Mouse (Mus musculus): ENCODE results near the gene Rhox2e. TPM values are rescaled to one million over a fixed set of nuclear protein-coding genes. Genes with fewer than 3 reads are reported as not detected.
"Not testable (repeated sequence)": the region's sequence is repeated elsewhere in the genome, so short reads cannot be mapped to it uniquely, and the experiment has no call there.

Gene Rhox2e
- not detected in 2 replicates for polyA plus RNA-seq (2014; fragmentation: Nextera tagmentation; extraction: Ambion mirVana)

DNA sequence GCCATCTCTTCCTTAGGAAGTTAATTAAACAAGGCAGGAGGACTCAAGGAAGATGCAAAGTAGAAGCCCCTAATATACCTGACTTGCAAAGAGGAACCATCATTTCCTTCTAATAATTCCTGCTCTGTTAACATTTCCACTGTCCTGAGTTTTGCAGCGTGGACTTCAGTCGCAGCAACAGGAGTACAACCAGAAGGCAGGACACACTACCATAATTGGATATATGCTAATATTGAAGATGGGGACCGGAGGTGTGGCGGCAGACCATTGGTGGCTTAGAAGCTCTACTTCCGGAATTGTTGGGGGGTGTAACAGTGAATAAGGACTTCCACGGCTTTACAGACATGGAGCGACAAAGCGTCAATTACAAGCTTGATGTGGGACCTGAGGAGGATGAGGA, at the start of gene Rhox2e:
Gene Rhox2e, plus strand, starts transcription at position 301 of the 400 bp plus-strand sequence.
- H3K4me2 ChIP-seq; H3K9me3 ChIP-seq (ENCODE audit: control insufficient read depth, low read length); ATAC-seq (ENCODE audit: low FRiP score); H3K4me3 ChIP-seq (ENCODE audit: low read depth, low read length); H3K27ac ChIP-seq (ENCODE audit: low read depth, low read length); H3K9ac ChIP-seq (ENCODE audit: low read length); H3K4me1 ChIP-seq (ENCODE audit: control insufficient read depth, insufficient read depth, low read length); DNase-seq (ENCODE audit: low spot score, missing footprints); H3K36me3 ChIP-seq (ENCODE audit: control insufficient read depth, insufficient read depth, low read length); H3K27me3 ChIP-seq (ENCODE audit: control insufficient read depth, insufficient read depth, low read length): not testable (repeated sequence)
- 90% methylated on average over 2 of the region's 8 CpGs for WGBS

DNA sequence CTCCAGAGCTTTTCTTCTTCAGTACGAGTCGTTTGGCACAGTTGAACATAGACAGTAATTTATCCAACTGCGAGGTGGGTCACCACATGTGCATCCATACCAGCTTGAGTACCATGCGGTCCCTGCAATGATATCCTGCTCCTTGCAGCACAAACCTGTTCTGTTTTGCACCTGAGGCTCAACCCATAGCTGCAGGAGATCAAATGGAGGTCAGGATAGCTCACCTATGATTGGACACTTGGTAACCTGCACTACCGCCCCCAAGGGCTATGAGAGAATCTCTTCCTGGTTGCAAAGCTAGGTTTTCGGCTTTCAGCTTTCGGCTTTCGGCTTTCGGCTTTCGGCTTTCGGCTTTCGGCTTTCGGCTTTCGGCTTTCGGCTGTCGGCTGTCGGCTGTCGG, 16.2 kb upstream of the Rhox2e start, which contains the start of gene Rhox4d:
Gene Rhox4d, plus strand, starts transcription at position 301 of the 400 bp plus-strand sequence.
- H3K9ac ChIP-seq (ENCODE audit: low read length); H3K4me1 ChIP-seq (ENCODE audit: control insufficient read depth, insufficient read depth, low read length); H3K4me3 ChIP-seq (ENCODE audit: low read depth, low read length); DNase-seq (ENCODE audit: low spot score, missing footprints); H3K4me2 ChIP-seq; H3K9me3 ChIP-seq (ENCODE audit: control insufficient read depth, low read length); H3K27me3 ChIP-seq (ENCODE audit: control insufficient read depth, insufficient read depth, low read length); H3K27ac ChIP-seq (ENCODE audit: low read depth, low read length); ATAC-seq (ENCODE audit: low FRiP score); H3K36me3 ChIP-seq (ENCODE audit: control insufficient read depth, insufficient read depth, low read length): not testable (repeated sequence)
- WGBS: 93% methylated on average over 16 of the region's 18 CpGs

DNA sequence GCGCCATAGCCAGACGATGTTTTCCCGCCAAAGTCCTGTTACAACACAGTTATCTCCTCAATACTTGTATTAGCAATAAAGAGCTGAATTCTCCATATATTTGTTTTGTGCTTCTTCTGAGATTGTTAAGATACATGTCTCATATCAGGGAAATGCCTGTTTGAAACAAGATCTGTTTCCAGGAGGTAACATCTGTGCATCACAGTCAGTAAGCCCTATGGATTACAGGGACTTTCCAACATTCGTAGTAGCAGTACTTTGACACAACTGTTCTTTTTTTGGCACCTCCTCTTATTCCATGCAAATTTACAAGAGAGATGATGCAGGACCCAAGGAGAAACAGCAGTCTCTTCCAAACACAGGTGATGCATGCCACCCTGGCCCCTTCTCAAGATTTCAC, 11.5 kb downstream of the Rhox2e start, which contains the start of gene Rhox3e:
Gene Rhox3e, plus strand, starts transcription at position 301 of the 400 bp plus-strand sequence.
- not testable (repeated sequence) for DNase-seq (ENCODE audit: low spot score, missing footprints); H3K4me1 ChIP-seq (ENCODE audit: control insufficient read depth, insufficient read depth, low read length); H3K9me3 ChIP-seq (ENCODE audit: control insufficient read depth, low read length); H3K9ac ChIP-seq (ENCODE audit: low read length); H3K4me3 ChIP-seq (ENCODE audit: low read depth, low read length); H3K27ac ChIP-seq (ENCODE audit: low read depth, low read length); H3K27me3 ChIP-seq (ENCODE audit: control insufficient read depth, insufficient read depth, low read length); ATAC-seq (ENCODE audit: low FRiP score); H3K36me3 ChIP-seq (ENCODE audit: control insufficient read depth, insufficient read depth, low read length); H3K4me2 ChIP-seq
- WGBS: no CpG with 5 or more reads among the region's 4 CpGs

DNA sequence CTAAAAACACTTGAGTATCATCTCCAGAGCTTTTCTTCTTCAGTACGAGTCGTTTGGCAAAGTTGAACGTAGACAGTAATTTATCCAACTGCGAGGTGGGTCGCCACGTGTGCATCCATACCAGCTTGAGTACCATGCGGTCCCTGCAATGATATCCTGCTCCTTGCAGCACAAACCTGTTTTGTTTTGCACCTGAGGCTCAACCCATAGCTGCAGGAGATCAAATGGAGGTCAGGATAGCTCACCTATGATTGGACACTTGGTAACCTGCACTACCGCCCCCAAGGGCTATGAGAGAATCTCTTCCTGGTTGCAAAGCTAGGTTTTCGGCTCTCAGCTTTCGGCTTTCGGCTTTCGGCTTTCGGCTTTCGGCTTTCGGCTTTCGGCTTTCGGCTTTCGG, 26.9 kb downstream of the Rhox2e start, which contains the start of gene Rhox4e:
Gene Rhox4e, plus strand, starts transcription at position 301 of the 400 bp plus-strand sequence.
- not testable (repeated sequence) for H3K36me3 ChIP-seq (ENCODE audit: control insufficient read depth, insufficient read depth, low read length); DNase-seq (ENCODE audit: low spot score, missing footprints); H3K9me3 ChIP-seq (ENCODE audit: control insufficient read depth, low read length); H3K27me3 ChIP-seq (ENCODE audit: control insufficient read depth, insufficient read depth, low read length); H3K9ac ChIP-seq (ENCODE audit: low read length); H3K4me1 ChIP-seq (ENCODE audit: control insufficient read depth, insufficient read depth, low read length); ATAC-seq (ENCODE audit: low FRiP score); H3K4me3 ChIP-seq (ENCODE audit: low read depth, low read length); H3K4me2 ChIP-seq; H3K27ac ChIP-seq (ENCODE audit: low read depth, low read length)
- 92% methylated on average over 10 of the region's 18 CpGs for WGBS

DNA sequence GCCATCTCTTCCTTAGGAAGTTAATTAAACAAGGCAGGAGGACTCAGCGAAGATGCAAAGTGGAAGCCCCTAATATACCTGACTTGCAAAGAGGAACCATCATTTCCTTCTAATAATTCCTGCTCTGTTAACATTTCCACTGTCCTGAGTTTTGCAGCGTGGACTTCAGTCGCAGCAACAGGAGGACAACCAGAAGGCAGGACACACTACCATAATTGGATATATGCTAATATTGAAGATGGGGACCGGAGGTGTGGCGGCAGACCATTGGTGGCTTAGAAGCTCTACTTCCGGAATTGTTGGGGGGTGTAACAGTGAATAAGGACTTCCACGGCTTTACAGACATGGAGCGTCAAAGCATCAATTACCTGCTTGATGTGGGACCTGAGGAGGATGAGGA, 40.9 kb downstream of the Rhox2e start, which contains the start of gene Rhox2f:
Gene Rhox2f, plus strand, starts transcription at position 301 of the 400 bp plus-strand sequence.
- not testable (repeated sequence) for H3K27ac ChIP-seq (ENCODE audit: low read depth, low read length); H3K36me3 ChIP-seq (ENCODE audit: control insufficient read depth, insufficient read depth, low read length); H3K4me2 ChIP-seq; H3K27me3 ChIP-seq (ENCODE audit: control insufficient read depth, insufficient read depth, low read length); H3K9me3 ChIP-seq (ENCODE audit: control insufficient read depth, low read length); H3K4me3 ChIP-seq (ENCODE audit: low read depth, low read length); H3K4me1 ChIP-seq (ENCODE audit: control insufficient read depth, insufficient read depth, low read length); DNase-seq (ENCODE audit: low spot score, missing footprints); ATAC-seq (ENCODE audit: low FRiP score); H3K9ac ChIP-seq (ENCODE audit: low read length)
- WGBS: 89% methylated on average over 7 of the region's 8 CpGs

DNA sequence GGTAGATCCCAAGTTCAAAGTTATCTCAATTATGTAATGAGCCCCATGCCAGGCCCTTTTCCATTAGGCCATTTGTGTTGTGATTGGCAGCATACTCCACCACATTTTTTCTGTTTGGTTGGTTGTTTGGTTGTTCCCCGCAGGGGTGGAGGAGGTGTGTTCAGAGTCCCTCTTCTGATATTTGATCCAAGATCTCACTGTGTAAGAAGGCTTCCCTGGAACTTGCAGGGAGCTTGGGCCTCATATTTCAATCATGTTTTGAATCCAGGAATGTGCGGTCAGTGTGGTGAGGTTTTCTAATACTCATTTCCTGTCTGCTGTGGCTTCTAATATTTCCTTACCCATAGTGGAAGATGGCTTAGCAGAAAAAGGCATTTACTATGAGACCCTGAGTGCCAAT, 42.4 kb downstream of the Rhox2e start:
- H3K4me1 ChIP-seq (ENCODE audit: control insufficient read depth, insufficient read depth, low read length); H3K27ac ChIP-seq (ENCODE audit: low read depth, low read length); H3K27me3 ChIP-seq (ENCODE audit: control insufficient read depth, insufficient read depth, low read length); H3K9me3 ChIP-seq (ENCODE audit: control insufficient read depth, low read length); H3K4me3 ChIP-seq (ENCODE audit: low read depth, low read length); ATAC-seq (ENCODE audit: low FRiP score); H3K4me2 ChIP-seq; H3K9ac ChIP-seq (ENCODE audit: low read length); DNase-seq (ENCODE audit: low spot score, missing footprints); H3K36me3 ChIP-seq (ENCODE audit: control insufficient read depth, insufficient read depth, low read length): not testable (repeated sequence)
- WGBS: 85% methylated on average over 2 of the region's 2 CpGs

DNA sequence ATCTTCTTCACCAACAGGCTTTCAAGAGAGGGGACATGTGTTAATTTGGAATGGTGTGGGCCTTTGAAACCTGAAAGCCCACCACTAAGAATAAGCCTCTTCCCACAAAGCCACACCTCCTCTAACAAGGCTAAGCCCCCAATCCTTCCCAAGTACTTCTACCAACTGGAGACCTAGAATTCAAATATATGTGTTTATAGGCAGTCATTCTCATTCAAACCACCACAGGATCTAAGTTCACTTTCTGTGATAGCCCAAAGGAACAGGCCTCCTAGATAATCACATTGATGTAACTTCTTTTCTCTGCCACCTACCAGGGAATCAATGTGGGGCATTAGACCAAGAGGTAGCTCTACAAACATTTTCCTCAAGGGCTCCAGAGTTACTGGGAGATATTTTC, 50.4 kb downstream of the Rhox2e start, which contains the start of gene Rhox3f:
Gene Rhox3f, plus strand, starts transcription at position 301 of the 400 bp plus-strand sequence.
- H3K4me3 ChIP-seq (ENCODE audit: low read depth, low read length); ATAC-seq (ENCODE audit: low FRiP score); H3K9ac ChIP-seq (ENCODE audit: low read length); H3K27ac ChIP-seq (ENCODE audit: low read depth, low read length); H3K27me3 ChIP-seq (ENCODE audit: control insufficient read depth, insufficient read depth, low read length); H3K9me3 ChIP-seq (ENCODE audit: control insufficient read depth, low read length); H3K4me1 ChIP-seq (ENCODE audit: control insufficient read depth, insufficient read depth, low read length); H3K4me2 ChIP-seq; DNase-seq (ENCODE audit: low spot score, missing footprints); H3K36me3 ChIP-seq (ENCODE audit: control insufficient read depth, insufficient read depth, low read length): not testable (repeated sequence)

Other genes with a start within 250 kb of the Rhox2e start
- gene Rhox3a2, start 150.4 kb upstream of the Rhox2e start, polyA plus RNA-seq (2014; fragmentation: Nextera tagmentation; extraction: Ambion mirVana): not detected in 2 replicates
- gene Rhox4a2, start 139.6 kb upstream of the Rhox2e start, polyA plus RNA-seq (2014; fragmentation: Nextera tagmentation; extraction: Ambion mirVana): 0.18 and 0.43 TPM in 2 replicates
- gene Rhox2b, start 118.4 kb upstream of the Rhox2e start, polyA plus RNA-seq (2014; fragmentation: Nextera tagmentation; extraction: Ambion mirVana): 0.33 TPM in 1 of 2 replicates, not detected in the other
- 0.18 TPM in 1 of 2 replicates, not detected in the other for gene Rhox4b, start 98.0 kb upstream of the Rhox2e start, polyA plus RNA-seq (2014; fragmentation: Nextera tagmentation; extraction: Ambion mirVana)
- 0.67 and 1.3 TPM in 2 replicates for gene Rhox2c, start 76.8 kb upstream of the Rhox2e start, polyA plus RNA-seq (2014; fragmentation: Nextera tagmentation; extraction: Ambion mirVana)
- gene Rhox3c, start 71.9 kb upstream of the Rhox2e start, polyA plus RNA-seq (2014; fragmentation: Nextera tagmentation; extraction: Ambion mirVana): not detected in 2 replicates
- gene Rhox4c, start 50.1 kb upstream of the Rhox2e start, polyA plus RNA-seq (2014; fragmentation: Nextera tagmentation; extraction: Ambion mirVana): not detected in 2 replicates
- gene Rhox2d, start 37.0 kb upstream of the Rhox2e start, polyA plus RNA-seq (2014; fragmentation: Nextera tagmentation; extraction: Ambion mirVana): not detected in 2 replicates
- gene Rhox4d, start 16.1 kb upstream of the Rhox2e start, polyA plus RNA-seq (2014; fragmentation: Nextera tagmentation; extraction: Ambion mirVana): not detected in 2 replicates
- not detected in 2 replicates for gene Rhox3e, start 11.6 kb downstream of the Rhox2e start, polyA plus RNA-seq (2014; fragmentation: Nextera tagmentation; extraction: Ambion mirVana)
- gene Rhox4e, start 27.0 kb downstream of the Rhox2e start, polyA plus RNA-seq (2014; fragmentation: Nextera tagmentation; extraction: Ambion mirVana): not detected in 2 replicates
- 0.33 TPM in 1 of 2 replicates, not detected in the other for gene Rhox2f, start 41.0 kb downstream of the Rhox2e start, polyA plus RNA-seq (2014; fragmentation: Nextera tagmentation; extraction: Ambion mirVana)
- not detected in 2 replicates for gene Rhox3f, start 50.5 kb downstream of the Rhox2e start, polyA plus RNA-seq (2014; fragmentation: Nextera tagmentation; extraction: Ambion mirVana)
- not detected in 2 replicates for gene Rhox4f, start 77.3 kb downstream of the Rhox2e start, polyA plus RNA-seq (2014; fragmentation: Nextera tagmentation; extraction: Ambion mirVana)
- gene Rhox3g, start 98.2 kb downstream of the Rhox2e start, polyA plus RNA-seq (2014; fragmentation: Nextera tagmentation; extraction: Ambion mirVana): not detected in 2 replicates
- gene Rhox2g, start 113.0 kb downstream of the Rhox2e start, polyA plus RNA-seq (2014; fragmentation: Nextera tagmentation; extraction: Ambion mirVana): not detected in 2 replicates
- 0.15 TPM in 1 of 2 replicates, not detected in the other for gene Rhox4g, start 120.9 kb downstream of the Rhox2e start, polyA plus RNA-seq (2014; fragmentation: Nextera tagmentation; extraction: Ambion mirVana)
- gene Rhox3h, start 138.3 kb downstream of the Rhox2e start, polyA plus RNA-seq (2014; fragmentation: Nextera tagmentation; extraction: Ambion mirVana): not detected in 2 replicates
- gene Rhox2h, start 142.8 kb downstream of the Rhox2e start, polyA plus RNA-seq (2014; fragmentation: Nextera tagmentation; extraction: Ambion mirVana): not detected in 2 replicates